In genomic region chr9:71879972-71880371, GRCm38 (mm10) we compare ENCODE assay signal across 10 mouse cellular contexts.
DNase-seq lines count a peak whose midpoint lies in the region; ATAC-seq lines count a peak whose summit lies in the region.
"Had no signal": no experiment of that assay in that cellular context is flagged by ENCODE, and none has a peak within 500 bp of the region (broad histone marks: within the 10 kb centered on the region; RNA-seq: fewer than 3 reads in every experiment).

No protein-coding gene starts in this region.

- no peak for DNase-seq in limb, embryonic 11.5 days (ENCODE audit: low spot score)
- no peak for DNase-seq in limb, embryonic 10.5 days (ENCODE audit: low spot score)
- DNase-seq in embryonic facial prominence, embryonic 14.5 days (ENCODE audit: low spot score) = peak; percentile 50
- DNase-seq in retina, embryonic 14.5 days (ENCODE audit: low spot score) = peak; percentile 37
- DNase-seq in thymus, adult 18-20 months = no peak
- DNase-seq: layer of hippocampus, adult 9-11 months; right cerebral cortex, postnatal 25 days had no signal

- 74% methylated on average over 5 of the region's 5 CpGs for WGBS in limb, embryonic 11.5 days
- 76% methylated on average over 5 of the region's 5 CpGs for WGBS in limb, embryonic 10.5 days
- WGBS in embryonic facial prominence, embryonic 14.5 days = 30% methylated on average over 5 of the region's 5 CpGs
- WGBS in hindbrain, embryonic 15.5 days = 11% methylated on average over 5 of the region's 5 CpGs

- no peaks in the 10 kb centered on the region for H3K27me3 ChIP-seq in limb, embryonic 11.5 days (ENCODE audit: control insufficient read depth, insufficient read depth, low read length)
- H3K27me3 ChIP-seq in limb, embryonic 10.5 days (ENCODE audit: low read depth, poor library complexity, severe bottlenecking) = no peaks in the 10 kb centered on the region
- no peaks in the 10 kb centered on the region for H3K27me3 ChIP-seq in embryonic facial prominence, embryonic 14.5 days (replicated peaks; ENCODE audit: control insufficient read depth, insufficient read depth, low read length)
- no peaks in the 10 kb centered on the region for H3K27me3 ChIP-seq in hindbrain, embryonic 15.5 days
- H3K27me3 ChIP-seq: limb, embryonic 15.5 days had no signal

- H3K4me2 ChIP-seq in limb, embryonic 11.5 days (ENCODE audit: low read depth, severe bottlenecking) = no peak overlapping the region
- H3K4me2 ChIP-seq in embryonic facial prominence, embryonic 14.5 days (ENCODE audit: low read depth, low read length) = no peak overlapping the region
- H3K4me2 ChIP-seq in hindbrain, embryonic 15.5 days = no peak overlapping the region
- H3K4me2 ChIP-seq: limb, embryonic 15.5 days had no signal

- H3K27ac ChIP-seq in limb, embryonic 11.5 days (replicated peaks; ENCODE audit: low read depth, low read length) = peak overlapping the region; percentile 22; the same call in 1 of the 2 replicates
- no peak overlapping the region for H3K27ac ChIP-seq in limb, embryonic 10.5 days
- peak overlapping the region; percentile 6; the same call in 1 of the 2 replicates for H3K27ac ChIP-seq in embryonic facial prominence, embryonic 14.5 days (replicated peaks; ENCODE audit: low read depth, low read length)
- H3K27ac ChIP-seq in hindbrain, embryonic 15.5 days (replicated peaks) = peak overlapping the region; percentile 70
- H3K27ac ChIP-seq: limb, embryonic 15.5 days had no signal

- H3K36me3 ChIP-seq in limb, embryonic 11.5 days (ENCODE audit: control insufficient read depth, insufficient read depth, low read length) = peaks cover 12% of the 10 kb centered on the region; the same call in 1 of the 2 replicates
- H3K36me3 ChIP-seq in limb, embryonic 10.5 days = peaks cover 99% of the 10 kb centered on the region
- H3K36me3 ChIP-seq in embryonic facial prominence, embryonic 14.5 days (ENCODE audit: control insufficient read depth, insufficient read depth, low read length) = peaks cover 75% of the 10 kb centered on the region
- H3K36me3 ChIP-seq in hindbrain, embryonic 15.5 days = peaks cover 9% of the 10 kb centered on the region; the same call in 1 of the 2 replicates

- H3K4me3 ChIP-seq in limb, embryonic 11.5 days (ENCODE audit: low read depth, low read length) = no peak overlapping the region
- H3K4me3 ChIP-seq in limb, embryonic 10.5 days = no peak overlapping the region
- H3K4me3 ChIP-seq in embryonic facial prominence, embryonic 14.5 days (ENCODE audit: low read depth, low read length) = no peak overlapping the region
- H3K4me3 ChIP-seq in hindbrain, embryonic 15.5 days = no peak overlapping the region
- H3K4me3 ChIP-seq: limb, embryonic 15.5 days had no signal

- no peaks in the 10 kb centered on the region for H3K9me3 ChIP-seq in limb, embryonic 11.5 days (ENCODE audit: control insufficient read depth, low read length)
- no peaks in the 10 kb centered on the region for H3K9me3 ChIP-seq in limb, embryonic 10.5 days (replicated peaks)
- H3K9me3 ChIP-seq in embryonic facial prominence, embryonic 14.5 days (ENCODE audit: control insufficient read depth, low read length) = peaks cover 5% of the 10 kb centered on the region; the same call in 1 of the 2 replicates
- H3K9me3 ChIP-seq in hindbrain, embryonic 15.5 days = no peaks in the 10 kb centered on the region
- H3K9me3 ChIP-seq: limb, embryonic 15.5 days had no signal

- H3K4me1 ChIP-seq in limb, embryonic 11.5 days (ENCODE audit: control insufficient read depth, insufficient read depth, low read length) = peaks cover 2% of the 10 kb centered on the region; the same call in 1 of the 2 replicates
- H3K4me1 ChIP-seq in limb, embryonic 10.5 days = peaks cover 17% of the 10 kb centered on the region
- peaks cover 17% of the 10 kb centered on the region for H3K4me1 ChIP-seq in embryonic facial prominence, embryonic 14.5 days (ENCODE audit: control insufficient read depth, insufficient read depth, low read length)
- peaks cover 30% of the 10 kb centered on the region for H3K4me1 ChIP-seq in hindbrain, embryonic 15.5 days (replicated peaks)
- H3K4me1 ChIP-seq: limb, embryonic 15.5 days had no signal

- ATAC-seq in limb, embryonic 11.5 days (ENCODE audit: insufficient number of reproducible peaks, low FRiP score, low TSS enrichment, low read depth) = no peak
- ATAC-seq in embryonic facial prominence, embryonic 14.5 days (ENCODE audit: low read depth) = peak; percentile 69
- no peak for ATAC-seq in hindbrain, embryonic 15.5 days (ENCODE audit: low FRiP score, low read depth)
- no peak for ATAC-seq in megakaryocyte progenitor cell, adult 5-6 weeks (replicated peaks; ENCODE audit: poor library complexity)

- no peak overlapping the region for H3K9ac ChIP-seq in limb, embryonic 11.5 days (ENCODE audit: low read length)
- H3K9ac ChIP-seq in embryonic facial prominence, embryonic 14.5 days (ENCODE audit: low read depth, low read length) = no peak overlapping the region
- no peak overlapping the region for H3K9ac ChIP-seq in hindbrain, embryonic 15.5 days
- H3K9ac ChIP-seq: limb, embryonic 15.5 days had no signal

Comparison
In these comparisons a context has a peak if more than half of its experiments do, and no peak if none do; other contexts are left out.
1. DNase-seq: peak in embryonic facial prominence, embryonic 14.5 days (single experiment) and retina, embryonic 14.5 days (single experiment); none in limb, embryonic 11.5 days (single experiment), limb, embryonic 10.5 days (single experiment) and thymus, adult 18-20 months (0 of 2).